Mouse (Mus musculus) hindlimb bud, embryonic 11.5 days (tissue): ENCODE results near the gene Ccdc58.
"Not testable (repeated sequence)": the region's sequence is repeated elsewhere in the genome, so short reads cannot be mapped to it uniquely, and the experiment has no call there.

Source experiments
- DNase-seq: peaks from one replicate; pipeline ENCODE4 v3.0.0-alpha.2; 2012; ENCODE audit warnings: low read depth, low spot score; ENCODE audit errors: extremely low spot score

The Ccdc58 gene

DNA sequence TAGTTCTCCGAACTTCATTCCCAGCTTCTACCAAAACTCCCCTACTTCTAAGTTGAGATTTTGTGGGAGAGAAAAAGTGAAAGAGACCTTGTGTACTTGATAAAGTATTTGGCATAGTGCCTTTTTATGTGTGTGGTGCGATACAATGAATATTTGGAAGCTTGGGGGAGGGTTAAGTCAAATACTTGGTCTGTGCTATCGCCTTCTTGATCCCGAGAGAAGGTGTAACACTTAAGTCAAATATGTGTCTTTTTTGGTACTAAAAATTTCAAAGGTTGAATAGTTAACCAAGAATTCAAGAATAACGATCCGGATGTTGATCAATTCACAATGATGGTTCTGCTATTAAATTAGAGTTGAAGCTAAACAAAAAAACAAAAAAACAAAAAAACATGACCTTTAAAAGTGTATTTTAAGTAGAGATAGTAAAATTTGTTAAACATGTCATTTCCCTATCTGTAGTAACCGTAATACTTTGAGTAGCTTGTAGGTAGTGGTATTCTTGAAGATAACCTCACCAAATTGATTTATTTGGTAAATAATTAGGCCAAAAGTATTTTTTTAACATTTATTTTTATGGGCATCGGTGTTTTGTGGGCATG is 1.0 kb downstream of the Ccdc58 start:
- no peak for DNase-seq

GRCm38 (mm10) chr16:36074772-36075171 is 3.3 kb downstream of the Ccdc58 start:
- no peak for DNase-seq

- DNase-seq = no peak
These were observed 8.4 kb downstream of the Ccdc58 start for GRCm38 (mm10) chr16:36079916-36080315.

DNA sequence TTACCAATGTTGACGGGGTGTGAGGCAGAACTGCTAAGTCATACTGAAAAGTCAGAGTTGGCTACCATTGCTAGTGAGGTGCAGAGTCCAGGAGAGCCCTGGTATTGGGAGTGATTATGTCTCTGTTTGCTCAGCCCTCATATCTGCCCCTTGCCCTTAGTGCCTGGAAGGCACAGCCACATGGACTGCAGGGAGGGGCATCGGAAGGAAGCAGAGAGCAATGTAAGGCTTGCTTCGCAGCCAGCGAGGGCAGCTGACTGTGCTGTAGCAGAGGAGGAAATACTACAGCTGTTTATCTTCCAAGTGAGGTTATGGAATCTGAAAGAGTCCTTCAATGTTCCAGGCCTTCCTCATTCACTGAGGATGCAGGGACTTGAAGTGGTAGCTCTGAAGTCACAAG is 16.4 kb downstream of the Ccdc58 start:
- no peak for DNase-seq

DNA sequence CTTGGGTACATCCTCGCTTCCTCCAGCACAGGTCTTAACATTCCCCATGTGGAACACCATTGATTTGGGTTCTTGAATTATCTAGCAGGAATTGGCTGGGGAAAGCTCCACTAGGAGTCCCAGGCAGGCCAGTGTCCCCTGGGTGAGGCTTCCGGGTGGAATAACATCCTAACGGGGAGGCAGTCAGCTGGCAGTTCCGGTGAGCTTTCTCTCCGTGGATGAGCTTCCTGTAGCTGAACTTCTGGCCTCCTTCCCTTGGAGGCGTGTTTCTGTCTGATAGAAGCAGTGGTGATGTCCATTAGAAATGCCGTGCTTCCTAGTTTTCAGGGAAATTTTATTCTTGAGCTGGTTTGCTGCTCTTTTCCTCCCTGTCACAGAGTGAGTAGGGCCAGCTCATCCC is 17.6 kb downstream of the Ccdc58 start:
- DNase-seq = no peak

GRCm38 (mm10) chr16:36089850-36090616 is 18.5 kb downstream of the Ccdc58 start:
- no peak for DNase-seq

DNA sequence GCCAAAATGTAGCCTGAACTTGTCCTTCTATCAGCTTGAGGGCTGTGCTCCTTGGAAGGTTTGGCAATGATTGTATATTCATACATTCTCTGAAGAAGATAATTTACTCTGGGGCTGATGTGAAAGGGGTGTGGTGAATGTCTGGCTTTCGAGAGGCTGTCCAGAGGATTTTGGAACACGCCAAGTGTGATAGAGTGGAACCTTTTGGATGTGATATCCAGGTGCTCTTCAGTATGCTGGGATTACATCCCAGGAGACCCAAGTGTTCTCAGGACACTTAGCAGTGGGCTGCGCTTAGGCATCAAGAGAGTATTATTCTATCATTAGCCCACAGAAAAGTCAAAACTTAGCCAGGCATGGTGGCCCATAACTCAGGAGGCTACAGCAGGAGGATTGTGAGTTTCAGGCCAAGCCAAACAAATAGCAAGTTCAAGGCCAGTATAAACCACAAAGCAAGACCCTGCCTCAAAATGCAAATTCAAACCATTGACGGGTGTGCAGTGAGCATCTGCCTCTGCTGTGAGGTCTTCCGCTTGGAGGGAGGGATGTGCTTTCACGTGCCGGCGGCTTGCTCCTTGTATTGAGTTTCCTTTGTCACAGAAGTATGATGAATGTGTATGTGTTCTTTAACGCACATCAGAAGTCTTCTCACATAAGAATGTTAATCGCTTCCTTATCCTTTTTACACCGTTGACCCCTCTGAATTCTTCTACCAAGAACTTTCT is 19.5 kb downstream of the Ccdc58 start:
- no peak for DNase-seq

GRCm38 (mm10) chr16:36094079-36094478 is 22.6 kb downstream of the Ccdc58 start:
- DNase-seq = no peak

DNA sequence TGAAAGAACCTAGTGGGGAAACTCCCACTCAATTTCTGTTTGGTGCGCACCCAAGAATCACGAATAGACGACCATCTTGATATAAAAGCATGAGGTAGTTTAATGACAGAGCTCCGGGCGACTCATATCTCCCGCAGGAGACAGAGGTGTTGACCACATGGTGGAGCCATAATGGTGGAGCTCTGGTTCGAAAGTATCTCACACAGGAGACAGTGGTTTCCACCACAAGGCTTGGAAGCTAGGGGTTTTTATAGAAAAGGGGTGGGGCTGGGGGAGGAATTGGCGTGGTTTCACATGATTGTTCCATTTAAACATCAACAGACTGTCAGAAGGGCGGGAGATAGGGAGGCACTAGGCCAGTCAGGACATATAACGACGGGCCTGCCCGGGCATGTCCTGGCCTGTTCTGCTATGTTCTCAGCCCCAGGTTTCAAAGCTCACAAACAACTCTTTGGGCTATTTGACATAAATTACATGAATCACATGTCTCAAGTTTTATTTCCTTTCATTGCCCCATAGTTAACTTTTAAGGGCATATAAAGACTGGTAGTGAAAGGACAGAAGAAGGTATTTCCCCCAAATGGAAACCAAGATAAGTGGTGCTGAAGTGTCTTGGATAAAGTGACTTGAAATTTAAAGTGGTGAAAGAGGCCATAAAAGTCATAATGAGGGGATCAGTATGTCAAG is 26.5 kb downstream of the Ccdc58 start:
- not testable (repeated sequence) for DNase-seq

DNA sequence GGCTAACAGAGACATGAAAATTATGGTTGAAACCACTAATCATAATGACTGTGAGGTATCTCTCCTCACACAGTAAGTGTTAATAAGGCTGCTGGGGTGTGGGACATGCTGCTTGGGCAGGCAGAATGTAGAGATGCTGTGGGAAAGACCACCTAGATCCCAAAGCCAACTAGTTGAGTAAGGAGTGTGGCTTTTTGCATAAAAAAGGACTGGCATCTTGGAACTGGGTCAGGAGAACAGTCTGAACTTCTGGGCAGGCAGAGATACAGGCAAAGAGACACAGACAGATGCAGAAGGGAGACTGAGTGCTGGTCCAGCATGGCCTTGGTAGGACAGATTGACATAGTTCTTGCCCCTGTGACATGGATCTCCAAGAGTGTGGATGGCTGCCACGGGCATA is 30.0 kb downstream of the Ccdc58 start:
- no peak for DNase-seq

GRCm38 (mm10) chr16:36102211-36102610 is 30.7 kb downstream of the Ccdc58 start:
- no peak for DNase-seq

DNA sequence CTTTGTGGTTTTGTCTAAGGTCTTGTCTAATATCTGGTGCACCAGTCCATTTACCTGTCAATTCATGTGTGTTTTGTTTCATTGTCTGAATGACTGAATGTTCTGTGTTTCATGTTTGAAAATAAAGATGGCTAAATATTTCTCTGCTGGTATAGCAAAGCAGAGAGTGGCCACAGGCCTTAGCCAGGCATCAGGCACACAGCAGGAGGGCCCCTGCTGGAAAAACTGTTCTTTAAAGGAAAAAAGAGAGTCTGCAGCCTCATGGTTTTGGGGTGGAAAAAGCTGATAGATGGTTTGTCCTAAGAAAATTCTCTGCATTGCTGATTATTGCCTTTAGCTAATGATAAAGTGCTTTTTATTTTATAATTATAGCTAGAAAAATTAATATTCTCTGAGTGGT is 40.0 kb downstream of the Ccdc58 start:
- DNase-seq = not testable (repeated sequence)

DNA sequence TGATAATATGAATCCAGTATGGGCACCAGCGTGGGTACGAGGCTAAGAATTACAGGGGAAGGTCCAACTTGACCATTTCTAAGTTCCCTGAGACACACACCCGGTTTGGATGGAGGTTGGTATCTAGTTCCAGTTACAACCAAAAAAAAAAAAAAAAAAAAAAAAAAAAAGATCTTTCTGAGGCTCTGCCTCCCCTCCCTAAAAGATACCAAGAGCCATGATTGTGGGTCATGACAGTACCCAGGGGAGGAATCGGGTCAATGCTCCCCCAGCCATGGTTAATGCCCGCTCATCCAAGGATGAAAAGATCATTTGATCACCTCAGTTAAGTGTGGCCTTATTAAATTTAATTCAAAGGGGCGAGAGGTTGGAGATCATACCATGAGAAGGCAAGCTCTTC is 44.3 kb downstream of the Ccdc58 start:
- not testable (repeated sequence) for DNase-seq

GRCm38 (mm10) chr16:36128092-36128491 is 56.6 kb downstream of the Ccdc58 start:
- DNase-seq = no peak

DNA sequence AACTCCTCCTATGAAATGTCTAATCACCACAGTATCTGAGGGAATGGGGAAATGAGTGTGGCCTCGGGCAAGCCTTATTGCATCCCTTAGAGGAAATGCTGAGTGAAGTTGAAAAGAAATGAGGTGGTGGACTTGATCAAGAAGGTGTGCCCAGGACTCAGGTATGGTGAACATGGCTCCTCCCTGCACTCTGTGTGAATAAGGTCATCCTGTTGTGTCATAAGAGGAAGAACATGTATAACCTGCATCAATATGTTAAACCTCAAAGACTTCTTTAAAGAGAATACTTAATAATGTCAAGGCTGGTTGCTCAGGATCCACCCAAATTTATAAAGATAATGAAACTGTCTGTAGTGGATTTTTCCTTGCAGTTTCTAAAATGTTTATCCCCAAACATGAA is 59.7 kb downstream of the Ccdc58 start, which contains the start of gene Csta1:
Csta1 (minus strand) TSS at position 101 of the 400 bp plus-strand sequence.
- DNase-seq = no peak

GRCm38 (mm10) chr16:36138201-36138600 is 66.7 kb downstream of the Ccdc58 start:
- DNase-seq = no peak
